Mouse (Mus musculus): ENCODE results near the gene Gtsf1l. TPM values are rescaled to one million over a fixed set of nuclear protein-coding genes. Genes with fewer than 3 reads are reported as not detected.

The Gtsf1l gene
- polyA plus RNA-seq, 2 experiments: not detected

DNA sequence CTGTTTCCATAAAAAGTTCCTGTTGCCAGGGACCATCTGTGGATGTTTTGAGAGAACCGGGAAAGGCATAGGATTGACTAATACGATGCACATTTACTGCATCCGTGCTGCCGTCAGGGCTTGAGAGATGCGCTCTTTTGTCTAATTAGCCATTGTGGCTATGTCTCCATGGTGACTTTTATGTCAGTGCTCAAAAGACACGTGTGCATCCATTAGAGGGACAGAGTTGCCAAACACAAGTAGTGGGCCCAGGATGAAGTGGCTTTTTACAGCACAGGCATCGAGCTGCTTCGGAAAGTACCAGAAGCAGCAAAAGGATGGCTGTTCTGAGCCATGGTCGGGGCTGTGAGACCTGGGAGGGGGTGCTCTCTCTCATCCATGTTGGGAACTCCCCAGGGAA lies 20.7 kb upstream of the Gtsf1l start:
- no peak for TF ChIP-seq POLR2A (IDR thresholded peaks at IDR 0.05; ENCODE audit: borderline replicate concordance, extremely low read depth, insufficient read depth, insufficient read length)
- DNase-seq (ENCODE audit: low spot score) (no peak), ATAC-seq (ENCODE audit: low FRiP score, low read depth) (no peak)
- H3K9ac ChIP-seq (ENCODE audit: low read depth, low read length, severe bottlenecking): no peak overlapping the region
- H3K4me3 ChIP-seq (replicated peaks; ENCODE audit: low read length): no peak overlapping the region
- H3K27ac ChIP-seq (replicated peaks; ENCODE audit: low read depth, low read length): no peak overlapping the region
- no peaks in the 10 kb centered on the region for H3K4me1 ChIP-seq (ENCODE audit: control insufficient read depth, insufficient read depth, low read length)
- no peaks in the 10 kb centered on the region for H3K9me3 ChIP-seq (ENCODE audit: control insufficient read depth, low read length)
- H3K36me3 ChIP-seq (ENCODE audit: control insufficient read depth, insufficient read depth, low read length): no peaks in the 10 kb centered on the region
- no peak overlapping the region for H3K4me2 ChIP-seq (replicated peaks; ENCODE audit: low read depth, low read length, severe bottlenecking)
- WGBS: 78% methylated on average over 9 of the region's 9 CpGs
- H3K27me3 ChIP-seq (ENCODE audit: control insufficient read depth, insufficient read depth, low read length): no peaks in the 10 kb centered on the region

DNA sequence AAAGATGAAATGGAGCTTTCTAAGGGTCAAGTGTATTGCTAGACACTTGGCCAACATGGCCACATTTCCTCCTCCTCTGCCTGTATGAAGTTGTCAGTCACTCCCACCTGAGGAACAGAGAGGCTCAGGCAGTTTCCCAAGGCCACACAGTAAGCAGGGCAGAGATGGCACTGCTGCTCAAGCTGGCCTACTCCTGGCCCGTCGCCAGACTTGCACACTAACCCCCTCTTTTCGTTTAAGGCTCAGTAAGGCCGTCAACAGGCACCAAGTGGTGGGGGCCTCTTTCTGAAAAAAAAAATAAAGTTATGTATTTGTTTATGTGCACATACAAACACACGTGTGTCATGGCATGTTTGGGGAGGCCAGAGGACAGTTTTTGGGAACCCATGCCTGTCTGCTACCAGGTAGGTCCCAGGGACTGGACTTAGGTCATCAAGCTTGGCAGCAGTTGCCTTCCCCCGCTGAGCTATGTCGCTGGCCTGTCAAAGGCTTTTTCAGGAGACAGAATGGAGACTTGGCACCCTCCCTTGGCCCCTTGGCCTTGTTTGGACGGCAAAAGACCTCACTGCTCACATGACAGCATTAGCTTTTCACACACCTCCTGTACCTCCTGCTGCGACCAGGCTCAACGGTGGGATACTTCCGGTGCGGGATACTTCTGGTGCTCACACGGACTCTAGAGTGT lies 16.6 kb upstream of the Gtsf1l start:
- Histone ChIP-seq H3K27me3 (ENCODE audit: control insufficient read depth, insufficient read depth, low read length) (0 out of 2 replicates have a peak, but pooled peaks cover 3% of the 10 kb centered on the region), H3K9me3 (ENCODE audit: control insufficient read depth, low read length) (no peaks in the 10 kb centered on the region), H3K36me3 (ENCODE audit: control insufficient read depth, insufficient read depth, low read length) (no peaks in the 10 kb centered on the region), H3K4me3 (replicated peaks; ENCODE audit: low read length) (no peak overlapping the region), H3K9ac (ENCODE audit: low read depth, low read length, severe bottlenecking) (no peak overlapping the region), H3K27ac (replicated peaks; ENCODE audit: low read depth, low read length) (no peak overlapping the region), H3K4me1 (ENCODE audit: control insufficient read depth, insufficient read depth, low read length) (no peaks in the 10 kb centered on the region; the same call in 1 of the 2 replicates), H3K4me2 (replicated peaks; ENCODE audit: low read depth, low read length, severe bottlenecking) (no peak overlapping the region)
- TF ChIP-seq POLR2A (IDR thresholded peaks at IDR 0.05; ENCODE audit: borderline replicate concordance, extremely low read depth, insufficient read depth, insufficient read length): no peak
- no peak for DNase-seq (ENCODE audit: low spot score)
- ATAC-seq (ENCODE audit: low FRiP score, low read depth): no peak
- WGBS: 78% methylated on average over 13 of the region's 13 CpGs

DNA sequence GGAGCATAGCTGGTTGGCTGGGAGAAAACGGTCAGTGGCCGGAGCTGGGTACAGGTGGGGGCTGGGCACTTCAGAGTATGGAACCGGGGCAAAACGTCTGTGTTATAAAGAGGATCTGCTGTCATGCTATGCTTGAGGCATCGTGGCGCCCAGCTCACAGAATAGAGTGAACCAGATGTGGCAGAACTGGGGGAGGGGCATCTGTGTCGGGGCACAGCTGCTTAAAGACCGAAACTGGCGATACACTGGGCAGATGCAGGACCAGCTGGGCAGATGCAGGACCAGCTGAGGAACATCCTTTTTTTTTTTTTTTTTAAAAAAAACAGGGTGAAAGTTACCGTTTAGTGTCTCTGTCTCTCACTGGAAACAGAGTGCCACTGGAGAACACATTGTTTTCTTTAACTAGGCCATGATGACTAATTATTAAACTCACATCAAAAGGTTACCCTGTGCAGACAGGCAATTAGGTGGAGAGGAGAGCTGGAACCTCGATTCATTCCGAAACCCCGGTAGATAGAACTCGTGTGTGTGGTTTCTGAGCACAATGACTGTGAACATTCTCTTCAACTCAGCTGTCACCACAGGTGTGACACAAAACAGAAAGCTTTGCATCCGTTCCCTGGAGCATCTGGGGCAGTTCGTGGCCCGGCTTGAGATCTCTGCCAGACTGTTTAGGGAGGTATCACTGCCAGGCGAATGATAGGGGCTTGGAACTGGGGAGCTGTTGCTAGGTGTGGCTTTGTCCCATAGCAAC lies 15.4 kb upstream of the Gtsf1l start:
- Histone ChIP-seq H3K9me3 (ENCODE audit: control insufficient read depth, low read length) (no peaks in the 10 kb centered on the region), H3K9ac (ENCODE audit: low read depth, low read length, severe bottlenecking) (no peak overlapping the region), H3K4me2 (replicated peaks; ENCODE audit: low read depth, low read length, severe bottlenecking) (no peak overlapping the region), H3K27ac (replicated peaks; ENCODE audit: low read depth, low read length) (no peak overlapping the region), H3K27me3 (ENCODE audit: control insufficient read depth, insufficient read depth, low read length) (0 out of 2 replicates have a peak, but pooled peaks cover 3% of the 10 kb centered on the region), H3K4me3 (replicated peaks; ENCODE audit: low read length) (no peak overlapping the region), H3K36me3 (ENCODE audit: control insufficient read depth, insufficient read depth, low read length) (no peaks in the 10 kb centered on the region), H3K4me1 (ENCODE audit: control insufficient read depth, insufficient read depth, low read length) (no peaks in the 10 kb centered on the region; the same call in 1 of the 2 replicates)
- DNase-seq (ENCODE audit: low spot score): no peak
- ATAC-seq (ENCODE audit: low FRiP score, low read depth): peak; percentile 36; the same call in 1 of the 2 replicates
- 30% methylated on average over 18 of the region's 18 CpGs for WGBS
- TF ChIP-seq POLR2A (IDR thresholded peaks at IDR 0.05; ENCODE audit: borderline replicate concordance, extremely low read depth, insufficient read depth, insufficient read length): no peak

DNA sequence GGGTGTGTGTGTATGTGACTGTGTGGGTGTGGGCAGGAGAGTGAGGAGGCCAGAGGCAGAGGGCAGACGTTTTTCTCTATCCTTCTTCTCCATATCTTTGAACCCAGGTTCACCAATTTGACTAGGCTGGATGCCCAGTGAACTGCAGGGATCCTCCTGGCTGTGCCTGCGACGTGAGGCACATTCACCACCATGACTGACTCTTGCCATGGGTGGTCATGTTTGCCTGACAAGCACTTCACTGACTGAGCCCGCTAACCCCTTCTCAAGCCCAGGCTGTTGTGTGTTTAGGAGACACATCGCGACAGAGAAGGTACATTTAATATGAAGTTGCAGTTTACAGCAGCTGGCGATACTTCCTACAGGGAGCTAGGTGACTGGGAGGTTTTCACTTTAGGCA lies 14.6 kb upstream of the Gtsf1l start:
- H3K27ac ChIP-seq (replicated peaks; ENCODE audit: low read depth, low read length): no peak overlapping the region
- TF ChIP-seq POLR2A (IDR thresholded peaks at IDR 0.05; ENCODE audit: borderline replicate concordance, extremely low read depth, insufficient read depth, insufficient read length): no peak
- no peak for DNase-seq (ENCODE audit: low spot score)
- 0 out of 2 replicates have a peak, but pooled peaks cover 3% of the 10 kb centered on the region for H3K27me3 ChIP-seq (ENCODE audit: control insufficient read depth, insufficient read depth, low read length)
- 54% methylated on average over 7 of the region's 7 CpGs for WGBS
- no peak overlapping the region for H3K4me2 ChIP-seq (replicated peaks; ENCODE audit: low read depth, low read length, severe bottlenecking)
- ATAC-seq (ENCODE audit: low FRiP score, low read depth): no peak
- H3K4me1 ChIP-seq (ENCODE audit: control insufficient read depth, insufficient read depth, low read length): no peaks in the 10 kb centered on the region; the same call in 1 of the 2 replicates
- no peaks in the 10 kb centered on the region for H3K9me3 ChIP-seq (ENCODE audit: control insufficient read depth, low read length)
- no peaks in the 10 kb centered on the region for H3K36me3 ChIP-seq (ENCODE audit: control insufficient read depth, insufficient read depth, low read length)
- no peak overlapping the region for H3K4me3 ChIP-seq (replicated peaks; ENCODE audit: low read length)
- H3K9ac ChIP-seq (ENCODE audit: low read depth, low read length, severe bottlenecking): no peak overlapping the region

DNA sequence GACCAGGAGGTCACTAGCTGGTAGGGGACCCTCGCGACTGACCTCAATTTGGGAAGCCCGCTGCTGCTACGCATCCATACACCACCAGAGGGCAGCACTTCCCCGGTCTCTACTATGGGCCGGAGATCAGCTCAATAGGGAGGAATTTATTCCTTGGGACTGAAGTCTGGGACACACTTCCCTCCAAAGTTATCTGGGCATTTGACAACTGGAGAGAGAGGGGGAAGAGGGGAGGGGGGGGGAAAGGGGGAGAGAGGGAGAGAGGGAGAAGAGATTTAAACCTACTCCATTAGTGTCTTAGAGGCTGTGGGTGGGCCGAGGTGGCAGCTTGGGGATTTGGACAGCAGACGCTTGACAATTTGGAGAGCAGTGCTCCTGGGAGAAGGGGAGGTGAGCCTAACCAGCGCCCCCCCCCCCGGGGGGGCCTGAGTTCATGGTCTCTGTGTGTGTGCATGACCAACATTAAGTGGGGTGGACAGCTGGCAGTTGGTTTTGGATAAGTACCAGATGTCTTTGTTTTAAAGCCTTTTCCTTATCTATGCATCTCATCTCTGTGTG lies 14.1 kb upstream of the Gtsf1l start:
- H3K27ac ChIP-seq (replicated peaks; ENCODE audit: low read depth, low read length): no peak overlapping the region
- 0 out of 2 replicates have a peak, but pooled peaks cover 3% of the 10 kb centered on the region for H3K27me3 ChIP-seq (ENCODE audit: control insufficient read depth, insufficient read depth, low read length)
- no peak for TF ChIP-seq POLR2A (IDR thresholded peaks at IDR 0.05; ENCODE audit: borderline replicate concordance, extremely low read depth, insufficient read depth, insufficient read length)
- DNase-seq (ENCODE audit: low spot score) (peak; percentile 52), ATAC-seq (ENCODE audit: low FRiP score, low read depth) (no peak)
- no peaks in the 10 kb centered on the region for H3K9me3 ChIP-seq (ENCODE audit: control insufficient read depth, low read length)
- no peak overlapping the region for H3K4me3 ChIP-seq (replicated peaks; ENCODE audit: low read length)
- no peak overlapping the region for H3K9ac ChIP-seq (ENCODE audit: low read depth, low read length, severe bottlenecking)
- H3K4me2 ChIP-seq (replicated peaks; ENCODE audit: low read depth, low read length, severe bottlenecking): no peak overlapping the region
- H3K36me3 ChIP-seq (ENCODE audit: control insufficient read depth, insufficient read depth, low read length): no peaks in the 10 kb centered on the region
- 6% methylated on average over 10 of the region's 10 CpGs for WGBS
- H3K4me1 ChIP-seq (ENCODE audit: control insufficient read depth, insufficient read depth, low read length): no peaks in the 10 kb centered on the region; the same call in 1 of the 2 replicates
